Mouse (Mus musculus): ENCODE measurements around the gene Prss16. TPM values are rescaled to one million over a fixed set of nuclear protein-coding genes. Genes with fewer than 3 reads are reported as not detected.
"Not testable (repeated sequence)": the region's sequence is repeated elsewhere in the genome, so short reads cannot be mapped to it uniquely, and the experiment has no call there.

The Prss16 gene
- polyA plus RNA-seq, 1 experiment, result 0.81 TPM

DNA sequence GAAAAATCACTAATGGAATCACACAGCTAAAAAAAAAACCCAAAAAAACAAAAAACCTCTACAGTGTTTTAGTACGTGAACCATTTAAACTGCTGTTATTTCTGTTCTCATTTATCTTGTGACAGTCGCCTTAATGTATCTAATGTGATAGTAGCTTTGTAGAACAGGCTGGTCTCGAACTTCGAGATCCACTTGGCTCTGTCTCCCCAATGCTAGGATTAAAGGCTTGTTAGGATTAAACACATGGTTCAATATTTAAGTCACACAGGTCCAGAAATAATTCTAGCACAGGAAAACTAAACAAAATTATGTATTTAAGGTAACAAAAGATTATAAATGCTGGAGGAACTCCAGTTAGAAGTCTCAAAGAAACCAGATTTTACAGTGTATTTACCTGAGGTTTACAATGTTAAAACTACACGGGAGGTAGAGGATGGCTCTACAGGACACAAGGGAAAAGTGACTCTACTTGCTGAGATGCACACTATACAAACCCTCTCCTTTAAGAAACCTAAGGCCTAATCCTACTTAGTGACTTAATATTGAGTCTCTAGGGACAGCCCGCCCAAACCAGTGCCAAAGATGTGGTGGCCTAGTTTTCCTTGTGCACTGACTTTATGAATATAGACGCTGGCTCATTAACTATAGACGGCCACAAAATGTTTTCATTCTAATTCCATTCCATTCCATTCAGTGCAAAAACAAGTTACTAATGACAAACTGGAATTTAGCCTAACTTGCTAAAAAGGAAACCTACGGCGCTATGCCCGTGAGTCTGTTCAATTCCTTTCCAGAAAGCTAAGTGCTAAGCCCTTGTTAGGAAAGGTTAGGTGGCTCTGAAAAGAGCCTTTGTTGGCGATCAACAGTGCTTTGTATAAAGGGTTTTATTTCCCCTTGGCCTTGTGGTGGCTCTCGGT is 32.4 kb upstream of the Prss16 start:
- no peaks in the 10 kb centered on the region for H3K9me3 ChIP-seq
- TF ChIP-seq GATA1 (IDR thresholded peaks at IDR 0.05; ENCODE audit: borderline replicate concordance, low read length), result no peak
- no peak for TF ChIP-seq FLI1 (IDR thresholded peaks at IDR 0.05; ENCODE audit: low read length)
- H3K36me3 ChIP-seq (replicated peaks; ENCODE audit: low read length), result no peaks in the 10 kb centered on the region
- no peaks in the 10 kb centered on the region for H3K27me3 ChIP-seq (replicated peaks)
- peak overlapping the region; percentile 89 for H3K4me3 ChIP-seq (replicated peaks)
- peaks cover 64% of the 10 kb centered on the region for H3K4me1 ChIP-seq

DNA sequence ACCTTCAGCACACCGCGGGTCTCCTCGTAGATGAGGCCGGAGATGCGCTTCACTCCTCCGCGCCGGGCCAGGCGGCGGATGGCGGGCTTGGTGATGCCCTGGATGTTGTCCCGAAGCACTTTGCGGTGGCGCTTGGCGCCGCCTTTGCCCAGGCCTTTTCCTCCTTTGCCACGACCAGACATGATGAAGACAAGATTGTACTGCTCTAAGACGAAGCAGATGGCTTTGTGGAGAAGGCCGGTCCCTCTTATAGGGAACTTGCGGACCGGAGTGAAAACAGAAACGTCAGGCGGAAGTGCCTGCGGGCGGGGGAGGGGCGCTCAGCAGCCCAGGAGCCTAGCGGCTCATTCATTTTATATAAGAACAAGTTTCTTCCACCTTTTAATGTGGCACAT is 31.6 kb upstream of the Prss16 start, which contains the start of gene Hist1h4i:
Gene Hist1h4i (minus strand): TSS at position 221 of the 395 bp plus-strand sequence.
- not testable (repeated sequence) for H3K9me3 ChIP-seq; H3K27me3 ChIP-seq (replicated peaks); H3K36me3 ChIP-seq (replicated peaks; ENCODE audit: low read length)
- H3K4me1 ChIP-seq, result peaks cover 72% of the 10 kb centered on the region
- peak within 1 kb of the TSS; percentile 90 for H3K4me3 ChIP-seq (replicated peaks)

DNA sequence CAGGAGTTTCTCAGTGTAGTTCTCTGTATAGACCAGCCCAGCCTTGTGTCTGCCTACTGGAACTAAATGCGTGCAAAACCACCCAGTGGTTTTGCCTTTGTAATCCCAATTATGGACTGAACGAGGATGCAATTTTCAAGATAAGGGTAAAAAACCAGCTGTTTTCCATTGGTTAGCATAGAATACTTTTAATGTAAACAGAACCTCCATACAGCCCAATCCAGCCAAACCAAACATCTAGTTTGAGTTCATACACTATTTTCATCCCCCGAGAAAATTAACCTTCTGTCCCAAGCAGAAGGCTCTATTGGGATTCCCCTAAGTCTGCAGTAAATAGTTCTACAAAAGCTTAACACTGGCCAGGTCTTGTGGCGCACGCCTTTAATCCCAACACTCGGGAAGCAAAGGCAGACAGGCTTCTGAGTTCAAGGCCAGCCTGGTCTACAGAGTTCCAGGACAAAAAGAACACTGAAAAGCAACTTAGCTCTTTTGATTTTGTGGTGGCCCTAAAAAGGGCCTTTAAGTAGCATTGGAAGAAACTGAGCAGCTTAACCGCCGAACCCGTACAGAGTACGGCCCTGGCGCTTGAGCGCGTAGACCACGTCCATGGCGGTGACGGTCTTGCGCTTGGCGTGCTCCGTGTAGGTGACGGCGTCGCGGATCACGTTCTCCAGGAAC is 31.1 kb upstream of the Prss16 start:
- no peak for TF ChIP-seq FLI1 (IDR thresholded peaks at IDR 0.05; ENCODE audit: low read length)
- no peak for TF ChIP-seq GATA1 (IDR thresholded peaks at IDR 0.05; ENCODE audit: borderline replicate concordance, low read length)
- Histone ChIP-seq H3K4me1 (peaks cover 70% of the 10 kb centered on the region), H3K4me3 (replicated peaks) (peak overlapping the region; percentile 90), H3K9me3 (no peaks in the 10 kb centered on the region), H3K36me3 (replicated peaks; ENCODE audit: low read length) (no peaks in the 10 kb centered on the region), H3K27me3 (replicated peaks) (no peaks in the 10 kb centered on the region)

DNA sequence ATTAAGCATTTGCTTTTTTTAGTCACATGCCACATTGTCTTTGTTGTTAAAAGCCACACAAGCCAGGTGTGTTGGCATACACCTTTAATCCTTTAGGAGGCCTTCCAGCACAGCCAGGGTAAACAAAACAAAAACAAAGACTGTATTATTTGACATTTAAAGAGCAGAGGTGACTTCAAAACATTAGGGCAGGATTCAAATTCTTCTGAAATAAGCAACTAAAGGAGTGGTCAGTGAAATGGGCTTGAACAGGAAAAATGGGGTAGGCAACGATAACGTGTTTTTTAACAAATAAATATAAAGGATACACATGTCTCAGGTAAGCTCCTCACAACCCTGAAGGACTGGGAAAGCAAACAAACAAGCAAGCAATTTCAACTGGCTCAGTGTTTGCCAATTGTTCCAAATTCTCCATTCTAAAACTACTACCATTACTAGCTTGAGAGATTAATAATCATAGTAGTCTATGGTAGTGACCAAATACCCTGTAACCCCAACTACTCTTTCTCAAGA is 30.5 kb upstream of the Prss16 start:
- no peaks in the 10 kb centered on the region for H3K36me3 ChIP-seq (replicated peaks; ENCODE audit: low read length)
- H3K4me1 ChIP-seq, result peaks cover 66% of the 10 kb centered on the region
- H3K27me3 ChIP-seq (replicated peaks), result no peaks in the 10 kb centered on the region
- TF ChIP-seq FLI1 (IDR thresholded peaks at IDR 0.05; ENCODE audit: low read length) (no peak), GATA1 (IDR thresholded peaks at IDR 0.05; ENCODE audit: borderline replicate concordance, low read length) (no peak)
- no peaks in the 10 kb centered on the region for H3K9me3 ChIP-seq
- H3K4me3 ChIP-seq (replicated peaks), result peak overlapping the region; percentile 90

DNA sequence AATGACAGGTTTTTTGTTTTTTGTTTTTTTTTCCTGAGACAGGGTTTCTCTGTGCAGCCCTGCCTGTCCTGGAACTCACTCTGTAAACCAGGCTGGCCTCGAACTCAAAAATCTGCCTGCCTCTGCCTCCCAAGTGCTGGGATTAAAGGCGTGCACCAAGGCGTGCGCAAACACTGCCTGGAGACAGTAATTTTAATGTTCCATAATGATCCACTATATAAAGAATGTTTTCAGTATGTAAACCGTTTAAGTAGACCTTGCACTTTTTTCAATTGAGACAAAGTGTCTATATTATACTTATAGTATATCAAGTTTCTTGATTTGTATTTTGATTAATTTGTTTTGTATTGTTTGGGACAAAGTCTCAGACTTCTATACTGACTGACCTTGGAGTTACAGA is 29.8 kb upstream of the Prss16 start:
- H3K36me3 ChIP-seq (replicated peaks; ENCODE audit: low read length), result no peaks in the 10 kb centered on the region
- peak overlapping the region; percentile 90 for H3K4me3 ChIP-seq (replicated peaks)
- peaks cover 67% of the 10 kb centered on the region for H3K4me1 ChIP-seq
- no peaks in the 10 kb centered on the region for H3K27me3 ChIP-seq (replicated peaks)
- TF ChIP-seq FLI1 (IDR thresholded peaks at IDR 0.05; ENCODE audit: low read length) (no peak), GATA1 (IDR thresholded peaks at IDR 0.05; ENCODE audit: borderline replicate concordance, low read length) (no peak)
- no peaks in the 10 kb centered on the region for H3K9me3 ChIP-seq

DNA sequence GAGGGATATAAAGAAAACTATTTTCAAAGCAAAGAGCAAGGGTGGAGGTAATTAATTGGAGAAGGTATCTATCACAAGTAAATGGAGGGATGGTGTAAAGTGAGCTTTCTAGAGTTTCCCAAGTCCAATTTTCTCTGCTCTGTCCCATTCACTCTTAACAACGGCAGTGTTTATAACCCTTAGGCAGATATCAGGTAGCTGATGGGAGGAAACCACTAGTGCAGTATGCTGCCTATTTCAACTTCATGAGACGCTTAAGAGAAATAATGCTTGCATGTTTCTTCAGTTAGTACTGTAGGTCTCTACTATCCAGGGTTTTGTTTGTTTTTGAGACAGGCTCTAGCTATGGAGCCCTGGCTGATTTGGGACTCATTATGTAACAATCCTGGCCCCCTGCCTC is 27.9 kb upstream of the Prss16 start:
- Histone ChIP-seq H3K9me3 (no peaks in the 10 kb centered on the region), H3K4me3 (replicated peaks) (peak overlapping the region; percentile 28), H3K36me3 (replicated peaks; ENCODE audit: low read length) (no peaks in the 10 kb centered on the region), H3K4me1 (peaks cover 69% of the 10 kb centered on the region), H3K27me3 (replicated peaks) (no peaks in the 10 kb centered on the region)
- TF ChIP-seq GATA1 (IDR thresholded peaks at IDR 0.05; ENCODE audit: borderline replicate concordance, low read length), result no peak
- no peak for TF ChIP-seq FLI1 (IDR thresholded peaks at IDR 0.05; ENCODE audit: low read length)

DNA sequence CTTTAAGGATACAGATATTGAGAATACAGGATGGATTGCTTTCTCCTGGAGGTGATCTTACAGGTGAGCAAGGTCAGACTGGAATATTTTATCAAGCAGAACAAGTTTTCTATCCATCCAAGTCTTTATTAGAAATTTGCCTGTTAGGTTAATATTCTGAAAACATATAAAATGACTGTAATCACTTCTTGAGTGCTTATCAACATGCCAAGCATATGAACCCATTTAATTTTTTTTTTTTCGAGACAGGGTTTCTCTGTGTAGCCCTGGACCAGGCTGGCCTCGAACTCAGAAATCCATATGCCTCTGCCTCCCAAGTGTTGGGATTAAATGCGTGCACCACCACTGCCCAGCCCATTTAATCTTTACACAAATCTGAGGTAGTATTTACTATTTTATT is 27.4 kb upstream of the Prss16 start:
- peak overlapping the region; percentile 89 for H3K4me3 ChIP-seq (replicated peaks)
- H3K4me1 ChIP-seq, result peaks cover 65% of the 10 kb centered on the region
- H3K9me3 ChIP-seq, result no peaks in the 10 kb centered on the region
- TF ChIP-seq FLI1 (IDR thresholded peaks at IDR 0.05; ENCODE audit: low read length) (no peak), GATA1 (IDR thresholded peaks at IDR 0.05; ENCODE audit: borderline replicate concordance, low read length) (no peak)
- H3K36me3 ChIP-seq (replicated peaks; ENCODE audit: low read length), result no peaks in the 10 kb centered on the region
- no peaks in the 10 kb centered on the region for H3K27me3 ChIP-seq (replicated peaks)

DNA sequence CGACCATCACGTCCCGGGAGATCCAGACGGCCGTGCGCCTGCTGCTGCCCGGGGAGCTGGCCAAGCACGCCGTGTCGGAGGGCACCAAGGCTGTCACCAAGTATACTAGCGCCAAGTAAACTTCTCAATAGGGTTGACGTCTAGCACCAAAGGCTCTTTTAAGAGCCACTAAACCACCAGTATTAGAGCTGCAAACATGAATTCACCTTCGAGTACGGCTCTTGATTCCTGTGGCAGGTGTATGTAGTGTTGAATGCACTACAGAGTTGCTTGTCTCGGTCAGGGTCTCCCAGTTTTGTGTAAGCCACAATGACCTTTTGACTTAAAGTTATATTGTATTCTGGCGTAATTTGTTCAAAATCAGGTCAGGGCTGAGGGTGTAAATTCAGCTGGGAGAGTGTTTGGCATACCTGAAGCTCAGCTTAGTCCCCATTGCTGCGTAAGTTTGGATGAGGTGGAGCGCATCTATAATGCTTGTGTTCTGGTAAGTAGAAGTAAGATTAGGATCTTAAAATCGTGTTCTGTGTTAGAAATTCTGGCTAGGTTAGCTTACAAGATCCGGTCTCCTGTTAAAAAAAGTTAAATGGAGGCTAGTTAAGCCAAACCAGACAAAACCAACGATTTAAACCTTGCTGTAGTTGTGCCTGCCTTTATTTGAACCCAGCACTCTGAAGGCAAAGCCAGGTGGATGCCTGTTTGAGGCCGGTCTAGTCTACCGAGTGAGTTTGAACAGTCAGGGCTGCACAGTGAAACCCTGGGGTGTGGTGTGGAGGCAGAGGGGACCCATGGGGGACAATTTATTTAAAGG is 26.8 kb upstream of the Prss16 start:
- peak overlapping the region; percentile 89 for H3K4me3 ChIP-seq (replicated peaks)

DNA sequence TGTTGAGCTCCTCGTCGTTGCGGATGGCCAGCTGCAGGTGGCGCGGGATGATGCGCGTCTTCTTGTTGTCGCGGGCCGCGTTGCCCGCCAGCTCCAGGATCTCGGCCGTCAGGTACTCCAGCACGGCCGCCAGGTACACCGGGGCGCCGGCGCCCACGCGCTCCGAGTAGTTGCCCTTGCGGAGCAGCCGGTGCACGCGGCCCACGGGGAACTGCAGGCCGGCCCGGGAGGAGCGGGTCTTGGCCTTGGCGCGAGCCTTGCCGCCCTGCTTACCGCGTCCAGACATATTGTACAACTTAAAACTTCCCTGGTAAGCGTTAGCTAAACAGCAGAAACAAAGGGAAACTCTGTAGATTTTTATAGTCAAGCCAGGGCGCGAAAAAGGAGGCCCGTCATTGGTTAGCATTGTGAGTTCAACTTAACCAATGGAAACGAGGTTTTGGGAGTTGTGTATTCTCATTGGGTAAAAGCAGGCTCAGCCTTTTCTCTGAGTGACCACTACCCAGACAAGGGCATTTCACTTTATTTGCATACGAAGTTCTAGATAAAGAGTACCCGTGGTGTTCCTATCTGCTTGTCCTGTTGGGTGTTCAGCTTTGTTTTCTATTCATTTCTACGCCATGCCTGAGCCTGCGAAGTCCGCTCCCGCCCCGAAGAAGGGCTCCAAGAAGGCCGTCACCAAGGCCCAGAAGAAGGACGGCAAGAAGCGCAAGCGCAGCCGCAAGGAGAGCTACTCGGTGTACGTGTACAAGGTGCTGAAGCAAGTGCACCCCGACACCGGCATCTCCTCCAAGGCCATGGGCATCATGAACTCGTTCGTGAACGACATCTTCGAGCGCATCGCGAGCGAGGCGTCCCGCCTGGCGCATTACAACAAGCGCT is 26.0 kb upstream of the Prss16 start, which contains the start of the genes Hist1h2ah and Hist1h2bk:
Gene Hist1h2ah (minus strand): TSS at position 302 of the 882 bp plus-strand sequence.
Gene Hist1h2bk (plus strand): TSS at position 604 of the 882 bp plus-strand sequence.
- TF ChIP-seq FLI1 (IDR thresholded peaks at IDR 0.05; ENCODE audit: low read length), result peak; percentile 67; the same call in 1 of the 2 replicates
- H3K4me3 ChIP-seq (replicated peaks), result peak within 1 kb of the TSS; percentile 90
- H3K27me3 ChIP-seq (replicated peaks); H3K9me3 ChIP-seq; H3K36me3 ChIP-seq (replicated peaks; ENCODE audit: low read length): not testable (repeated sequence)
- H3K4me1 ChIP-seq, result peaks cover 64% of the 10 kb centered on the region

More for the DNA sequence above, 26.8 kb upstream of the Prss16 start:
- no peaks in the 10 kb centered on the region for H3K9me3 ChIP-seq
- no peaks in the 10 kb centered on the region for H3K36me3 ChIP-seq (replicated peaks; ENCODE audit: low read length)
- no peaks in the 10 kb centered on the region for H3K27me3 ChIP-seq (replicated peaks)
- peaks cover 64% of the 10 kb centered on the region for H3K4me1 ChIP-seq
- TF ChIP-seq GATA1 (IDR thresholded peaks at IDR 0.05; ENCODE audit: borderline replicate concordance, low read length) (no peak), FLI1 (IDR thresholded peaks at IDR 0.05; ENCODE audit: low read length) (no peak)

Data from megakaryocyte, embryonic 14.5 days (primary cell).